In genomic region chr17:35591219-35591578, GRCm38 (mm10) we compare ENCODE assay signal across 20 mouse cellular contexts. TPM values are rescaled to one million over a fixed set of nuclear protein-coding genes. Genes with fewer than 3 reads are reported as not detected.
DNase-seq lines count a peak whose midpoint lies in the region; ATAC-seq and TF ChIP-seq lines count a peak whose summit lies in the region.
"Had no signal": no experiment of that assay in that cellular context is flagged by ENCODE, and none has a peak within 500 bp of the region (broad histone marks: within the 10 kb centered on the region; RNA-seq: fewer than 3 reads in every experiment).

No protein-coding gene starts in this region.

- peak overlapping the region; percentile 62 for H3K27ac ChIP-seq in forebrain, postnatal 0 days (ENCODE audit: low read depth, low read length)
- no peak overlapping the region for H3K27ac ChIP-seq in forebrain, embryonic 12.5 days
- 0 out of 2 replicates have a peak overlapping the region, but pooled peaks have one; percentile 52 for H3K27ac ChIP-seq in midbrain, embryonic 14.5 days (replicated peaks; ENCODE audit: low read depth, low read length)
- no peak overlapping the region for H3K27ac ChIP-seq in midbrain, embryonic 11.5 days (ENCODE audit: low read depth, low read length)
- H3K27ac ChIP-seq in hindbrain, postnatal 0 days: peak overlapping the region; percentile 77
- peak overlapping the region; percentile 56 for H3K27ac ChIP-seq in neural tube, embryonic 15.5 days (replicated peaks)
- H3K27ac ChIP-seq: heart, embryonic 10.5 days had no signal

- no peaks in the 10 kb centered on the region for H3K36me3 ChIP-seq in forebrain, postnatal 0 days (ENCODE audit: insufficient read depth)
- no peaks in the 10 kb centered on the region for H3K36me3 ChIP-seq in forebrain, embryonic 12.5 days (replicated peaks)
- H3K36me3 ChIP-seq in midbrain, embryonic 14.5 days (ENCODE audit: control insufficient read depth, insufficient read depth, low read length): no peaks in the 10 kb centered on the region
- no peaks in the 10 kb centered on the region for H3K36me3 ChIP-seq in midbrain, embryonic 11.5 days (ENCODE audit: control insufficient read depth, insufficient read depth, low read length)
- no peaks in the 10 kb centered on the region for H3K36me3 ChIP-seq in hindbrain, postnatal 0 days (ENCODE audit: insufficient read depth, low read length)
- no peaks in the 10 kb centered on the region for H3K36me3 ChIP-seq in neural tube, embryonic 15.5 days
- H3K36me3 ChIP-seq: heart, embryonic 10.5 days; stomach, embryonic 15.5 days had no signal

- DNase-seq in forebrain, postnatal 0 days: no peak
- DNase-seq in midbrain, embryonic 14.5 days: no peak
- DNase-seq in midbrain, embryonic 11.5 days (ENCODE audit: low spot score, missing footprints): no peak
- peak; percentile 66 for DNase-seq in hindbrain, postnatal 0 days (ENCODE audit: low spot score)
- no peak for DNase-seq in embryo, embryonic 11 days
- DNase-seq in left cerebral cortex, adult 11 months (ENCODE audit: low spot score): no peak

- no peak overlapping the region for H3K9ac ChIP-seq in forebrain, postnatal 0 days
- no peak overlapping the region for H3K9ac ChIP-seq in forebrain, embryonic 12.5 days
- H3K9ac ChIP-seq in midbrain, embryonic 14.5 days (replicated peaks; ENCODE audit: low read length): no peak overlapping the region
- no peak overlapping the region for H3K9ac ChIP-seq in midbrain, embryonic 11.5 days (ENCODE audit: low read length)
- H3K9ac ChIP-seq in hindbrain, postnatal 0 days (replicated peaks; ENCODE audit: low read length): no peak overlapping the region
- no peak overlapping the region for H3K9ac ChIP-seq in neural tube, embryonic 15.5 days (replicated peaks)
- H3K9ac ChIP-seq: lung, embryonic 14.5 days; stomach, embryonic 15.5 days had no signal

- H3K4me3 ChIP-seq in forebrain, postnatal 0 days (ENCODE audit: low read depth, low read length): no peak overlapping the region
- H3K4me3 ChIP-seq in forebrain, embryonic 12.5 days (replicated peaks): no peak overlapping the region
- no peak overlapping the region for H3K4me3 ChIP-seq in midbrain, embryonic 14.5 days (replicated peaks; ENCODE audit: low read depth, low read length)
- no peak overlapping the region for H3K4me3 ChIP-seq in midbrain, embryonic 11.5 days (ENCODE audit: low read depth, low read length)
- no peak overlapping the region for H3K4me3 ChIP-seq in hindbrain, postnatal 0 days (ENCODE audit: low read length)
- no peak overlapping the region for H3K4me3 ChIP-seq in neural tube, embryonic 15.5 days (replicated peaks)
- H3K4me3 ChIP-seq: heart, embryonic 10.5 days; stomach, embryonic 15.5 days had no signal

- H3K27me3 ChIP-seq in forebrain, postnatal 0 days (ENCODE audit: insufficient read depth, low read length): no peaks in the 10 kb centered on the region; the same call in 1 of the 2 replicates
- H3K27me3 ChIP-seq in forebrain, embryonic 12.5 days: 0 out of 2 replicates have a peak, but pooled peaks cover under 1% of the 10 kb centered on the region
- no peaks in the 10 kb centered on the region for H3K27me3 ChIP-seq in midbrain, embryonic 14.5 days (ENCODE audit: control insufficient read depth, insufficient read depth, low read length)
- H3K27me3 ChIP-seq in midbrain, embryonic 11.5 days (ENCODE audit: control insufficient read depth, insufficient read depth, low read length): no peaks in the 10 kb centered on the region
- H3K27me3 ChIP-seq in hindbrain, postnatal 0 days (ENCODE audit: insufficient read depth, low read length): no peaks in the 10 kb centered on the region
- no peaks in the 10 kb centered on the region for H3K27me3 ChIP-seq in neural tube, embryonic 15.5 days (replicated peaks)
- H3K27me3 ChIP-seq: stomach, embryonic 15.5 days had no signal

- no peaks in the 10 kb centered on the region for H3K4me1 ChIP-seq in forebrain, postnatal 0 days (ENCODE audit: insufficient read depth)
- H3K4me1 ChIP-seq in forebrain, embryonic 12.5 days: peaks cover 4% of the 10 kb centered on the region; the same call in 1 of the 2 replicates
- no peaks in the 10 kb centered on the region for H3K4me1 ChIP-seq in midbrain, embryonic 14.5 days (ENCODE audit: control insufficient read depth, insufficient read depth, low read length)
- peaks cover 4% of the 10 kb centered on the region; the same call in 1 of the 2 replicates for H3K4me1 ChIP-seq in midbrain, embryonic 11.5 days (ENCODE audit: control insufficient read depth, insufficient read depth, low read length)
- H3K4me1 ChIP-seq in hindbrain, postnatal 0 days (ENCODE audit: insufficient read depth, low read length): no peaks in the 10 kb centered on the region
- H3K4me1 ChIP-seq in neural tube, embryonic 15.5 days: peaks cover 7% of the 10 kb centered on the region; the same call in 1 of the 2 replicates
- H3K4me1 ChIP-seq: heart, embryonic 10.5 days; stomach, embryonic 15.5 days had no signal

- no peak for ATAC-seq in forebrain, postnatal 0 days
- ATAC-seq in forebrain, embryonic 12.5 days (ENCODE audit: low FRiP score): no peak
- 0 out of 2 replicates have a peak, but pooled peaks have one; percentile 6 for ATAC-seq in midbrain, embryonic 14.5 days (ENCODE audit: low FRiP score, low TSS enrichment)
- ATAC-seq in midbrain, embryonic 11.5 days (ENCODE audit: low FRiP score): no peak
- peak; percentile 89 for ATAC-seq in hindbrain, postnatal 0 days
- peak; percentile 63 for ATAC-seq in neural tube, embryonic 15.5 days (ENCODE audit: low FRiP score)

- peak overlapping the region; percentile 15; the same call in 1 of the 2 replicates for H3K4me2 ChIP-seq in forebrain, postnatal 0 days (ENCODE audit: low read depth)
- no peak overlapping the region for H3K4me2 ChIP-seq in forebrain, embryonic 12.5 days
- H3K4me2 ChIP-seq in midbrain, embryonic 14.5 days (ENCODE audit: low read length): no peak overlapping the region
- no peak overlapping the region for H3K4me2 ChIP-seq in midbrain, embryonic 11.5 days
- H3K4me2 ChIP-seq in hindbrain, postnatal 0 days (ENCODE audit: low read depth, low read length): 0 out of 2 replicates have a peak overlapping the region, but pooled peaks have one; percentile 13
- H3K4me2 ChIP-seq in neural tube, embryonic 15.5 days: peak overlapping the region; percentile 34
- H3K4me2 ChIP-seq: liver, embryonic 11.5 days; lung, embryonic 14.5 days had no signal

- H3K9me3 ChIP-seq in forebrain, postnatal 0 days (ENCODE audit: low read length): no peaks in the 10 kb centered on the region
- 0 out of 2 replicates have a peak, but pooled peaks cover 4% of the 10 kb centered on the region for H3K9me3 ChIP-seq in forebrain, embryonic 12.5 days
- no peaks in the 10 kb centered on the region for H3K9me3 ChIP-seq in midbrain, embryonic 14.5 days (ENCODE audit: control insufficient read depth, low read length)
- H3K9me3 ChIP-seq in midbrain, embryonic 11.5 days (ENCODE audit: control insufficient read depth, low read length): no peaks in the 10 kb centered on the region
- H3K9me3 ChIP-seq in hindbrain, postnatal 0 days (ENCODE audit: low read length): no peaks in the 10 kb centered on the region
- H3K9me3 ChIP-seq in neural tube, embryonic 15.5 days (replicated peaks): no peaks in the 10 kb centered on the region
- H3K9me3 ChIP-seq: heart, embryonic 10.5 days; stomach, embryonic 15.5 days had no signal

- no peak for TF ChIP-seq CTCF in forebrain, postnatal 0 days (IDR thresholded peaks at IDR 0.05; ENCODE audit: low read depth)
- TF ChIP-seq CTCF in hindbrain, postnatal 0 days (IDR thresholded peaks at IDR 0.05; ENCODE audit: low read depth): no peak

- 56% methylated on average over 7 of the region's 7 CpGs for WGBS in forebrain, postnatal 0 days
- 83% methylated on average over 7 of the region's 7 CpGs for WGBS in forebrain, embryonic 12.5 days
- 69% methylated on average over 7 of the region's 7 CpGs for WGBS in midbrain, embryonic 14.5 days
- 92% methylated on average over 7 of the region's 7 CpGs for WGBS in midbrain, embryonic 11.5 days
- WGBS in hindbrain, postnatal 0 days: 28% methylated on average over 7 of the region's 7 CpGs
- 51% methylated on average over 7 of the region's 7 CpGs for WGBS in neural tube, embryonic 15.5 days

RNA-seq across cellular contexts. Expression of gene Sfta2, which starts 10.2 kb away (rescaled TPM):
- not detected in 2 replicates for total RNA-seq in forebrain, postnatal 0 days (2014; rRNA removed)
- polyA plus RNA-seq in forebrain, postnatal 0 days (2015; fragmentation: Nextera tagmentation; extraction: Ambion mirVana): not detected in 2 replicates
- polyA plus RNA-seq in forebrain, embryonic 12.5 days (2016; fragmentation: Nextera tagmentation; extraction: Ambion mirVana): not detected in 2 replicates
- not detected in 2 replicates for polyA plus RNA-seq in midbrain, embryonic 14.5 days (2014; fragmentation: Nextera tagmentation; extraction: Ambion mirVana)
- not detected in 2 replicates for polyA plus RNA-seq in midbrain, embryonic 11.5 days (2014; fragmentation: Nextera tagmentation; extraction: Ambion mirVana)
- not detected in 2 replicates for total RNA-seq in hindbrain, postnatal 0 days (2014; rRNA removed)
- not detected in 2 replicates for polyA plus RNA-seq in hindbrain, postnatal 0 days (2015; fragmentation: Nextera tagmentation; extraction: Ambion mirVana)
- polyA plus RNA-seq in neural tube, embryonic 15.5 days (2015; fragmentation: Nextera tagmentation; extraction: Ambion mirVana): 0.40 TPM in 1 of 2 replicates, not detected in the other
- total RNA-seq: adrenal gland, adult 2 months; common myeloid progenitor, adult 5-6 weeks; gastrocnemius, postnatal 14 days; heart, postnatal 14 days; left cerebral cortex, postnatal 36 days had no signal
- polyA plus RNA-seq: adrenal gland, adult 2 months; forebrain, embryonic 11.5 days; heart, embryonic 10.5 days; small intestine, adult 2 months had no signal

RNA-seq across cellular contexts. Expression of gene 2300002M23Rik, which starts 23.9 kb away (rescaled TPM):
- not detected in 2 replicates for total RNA-seq in forebrain, postnatal 0 days (2014; rRNA removed)
- polyA plus RNA-seq in forebrain, postnatal 0 days (2015; fragmentation: Nextera tagmentation; extraction: Ambion mirVana): not detected in 2 replicates
- not detected in 2 replicates for polyA plus RNA-seq in forebrain, embryonic 12.5 days (2016; fragmentation: Nextera tagmentation; extraction: Ambion mirVana)
- polyA plus RNA-seq in midbrain, embryonic 14.5 days (2014; fragmentation: Nextera tagmentation; extraction: Ambion mirVana): not detected in 2 replicates
- not detected in 2 replicates for polyA plus RNA-seq in midbrain, embryonic 11.5 days (2014; fragmentation: Nextera tagmentation; extraction: Ambion mirVana)
- not detected in 2 replicates for total RNA-seq in hindbrain, postnatal 0 days (2014; rRNA removed)
- 0.11 and 0.28 TPM in 2 replicates for polyA plus RNA-seq in hindbrain, postnatal 0 days (2015; fragmentation: Nextera tagmentation; extraction: Ambion mirVana)
- polyA plus RNA-seq in neural tube, embryonic 15.5 days (2015; fragmentation: Nextera tagmentation; extraction: Ambion mirVana): not detected in 2 replicates
- total RNA-seq: adrenal gland, adult 2 months; common myeloid progenitor, adult 5-6 weeks; gastrocnemius, postnatal 14 days; heart, postnatal 14 days; left cerebral cortex, postnatal 36 days had no signal
- polyA plus RNA-seq: adrenal gland, adult 2 months; brain, embryonic 14.5 days; forebrain, embryonic 11.5 days; heart, embryonic 10.5 days; liver, embryonic 11.5 days; lung, embryonic 14.5 days; small intestine, adult 2 months had no signal

RNA-seq across cellular contexts. Expression of gene Gm9573, which starts 35.2 kb away (rescaled TPM):
- total RNA-seq in forebrain, postnatal 0 days (2014; rRNA removed): not detected in 2 replicates
- not detected in 2 replicates for polyA plus RNA-seq in forebrain, postnatal 0 days (2015; fragmentation: Nextera tagmentation; extraction: Ambion mirVana)
- polyA plus RNA-seq in forebrain, embryonic 12.5 days (2016; fragmentation: Nextera tagmentation; extraction: Ambion mirVana): not detected in 2 replicates
- not detected in 2 replicates for polyA plus RNA-seq in midbrain, embryonic 14.5 days (2014; fragmentation: Nextera tagmentation; extraction: Ambion mirVana)
- not detected in 2 replicates for polyA plus RNA-seq in midbrain, embryonic 11.5 days (2014; fragmentation: Nextera tagmentation; extraction: Ambion mirVana)
- not detected in 2 replicates for total RNA-seq in hindbrain, postnatal 0 days (2014; rRNA removed)
- polyA plus RNA-seq in hindbrain, postnatal 0 days (2015; fragmentation: Nextera tagmentation; extraction: Ambion mirVana): not detected in 2 replicates
- not detected in 2 replicates for polyA plus RNA-seq in neural tube, embryonic 15.5 days (2015; fragmentation: Nextera tagmentation; extraction: Ambion mirVana)
- total RNA-seq: adrenal gland, adult 2 months; common myeloid progenitor, adult 5-6 weeks; gastrocnemius, postnatal 14 days; heart, postnatal 14 days; left cerebral cortex, postnatal 36 days had no signal
- polyA plus RNA-seq: adrenal gland, adult 2 months; brain, embryonic 14.5 days; forebrain, embryonic 11.5 days; heart, embryonic 10.5 days; liver, embryonic 11.5 days; lung, embryonic 14.5 days; small intestine, adult 2 months had no signal

RNA-seq across cellular contexts. Expression of gene Cdsn, which starts 39.3 kb away (rescaled TPM):
- total RNA-seq in forebrain, postnatal 0 days (2014; rRNA removed): 0.43 TPM in 1 of 2 replicates, not detected in the other
- 0.18 and 0.20 TPM in 2 replicates for polyA plus RNA-seq in forebrain, postnatal 0 days (2015; fragmentation: Nextera tagmentation; extraction: Ambion mirVana)
- polyA plus RNA-seq in forebrain, embryonic 12.5 days (2016; fragmentation: Nextera tagmentation; extraction: Ambion mirVana): not detected in 2 replicates
- polyA plus RNA-seq in midbrain, embryonic 14.5 days (2014; fragmentation: Nextera tagmentation; extraction: Ambion mirVana): 0.11 TPM in 1 of 2 replicates, not detected in the other
- polyA plus RNA-seq in midbrain, embryonic 11.5 days (2014; fragmentation: Nextera tagmentation; extraction: Ambion mirVana): 0.08 TPM in 1 of 2 replicates, not detected in the other
- total RNA-seq in hindbrain, postnatal 0 days (2014; rRNA removed): 0.36 TPM in 1 of 2 replicates, not detected in the other
- polyA plus RNA-seq in hindbrain, postnatal 0 days (2015; fragmentation: Nextera tagmentation; extraction: Ambion mirVana): 0.25 and 0.29 TPM in 2 replicates
- polyA plus RNA-seq in neural tube, embryonic 15.5 days (2015; fragmentation: Nextera tagmentation; extraction: Ambion mirVana): 0.08 TPM in 1 of 2 replicates, not detected in the other
- total RNA-seq: common myeloid progenitor, adult 5-6 weeks had no signal
- polyA plus RNA-seq: forebrain, embryonic 11.5 days; liver, embryonic 11.5 days had no signal

RNA-seq across cellular contexts. Expression of gene Mucl3, which starts 52.3 kb away (rescaled TPM):
- total RNA-seq in forebrain, postnatal 0 days (2014; rRNA removed): 0.15 TPM in 1 of 2 replicates, not detected in the other
- polyA plus RNA-seq in forebrain, postnatal 0 days (2015; fragmentation: Nextera tagmentation; extraction: Ambion mirVana): not detected in 2 replicates
- 0.09 TPM in 1 of 2 replicates, not detected in the other for polyA plus RNA-seq in forebrain, embryonic 12.5 days (2016; fragmentation: Nextera tagmentation; extraction: Ambion mirVana)
- not detected in 2 replicates for polyA plus RNA-seq in midbrain, embryonic 14.5 days (2014; fragmentation: Nextera tagmentation; extraction: Ambion mirVana)
- polyA plus RNA-seq in midbrain, embryonic 11.5 days (2014; fragmentation: Nextera tagmentation; extraction: Ambion mirVana): 0.14 TPM in 1 of 2 replicates, not detected in the other
- total RNA-seq in hindbrain, postnatal 0 days (2014; rRNA removed): 0.61 TPM in 1 of 2 replicates, not detected in the other
- 0.10 TPM in 1 of 2 replicates, not detected in the other for polyA plus RNA-seq in hindbrain, postnatal 0 days (2015; fragmentation: Nextera tagmentation; extraction: Ambion mirVana)
- 0.22 TPM in 1 of 2 replicates, not detected in the other for polyA plus RNA-seq in neural tube, embryonic 15.5 days (2015; fragmentation: Nextera tagmentation; extraction: Ambion mirVana)
- total RNA-seq: adrenal gland, adult 2 months; common myeloid progenitor, adult 5-6 weeks; gastrocnemius, postnatal 14 days; heart, postnatal 14 days; left cerebral cortex, postnatal 36 days had no signal
- polyA plus RNA-seq: adrenal gland, adult 2 months had no signal

Comparison
In these comparisons a context has a peak if more than half of its experiments do, and no peak if none do; other contexts are left out.
1. ATAC-seq: peak in midbrain, embryonic 14.5 days (single experiment), hindbrain, postnatal 0 days (single experiment) and neural tube, embryonic 15.5 days (single experiment); none in forebrain, postnatal 0 days (single experiment), forebrain, embryonic 12.5 days (single experiment) and midbrain, embryonic 11.5 days (single experiment).
2. H3K27ac ChIP-seq: peak in forebrain, postnatal 0 days (single experiment), midbrain, embryonic 14.5 days (single experiment), hindbrain, postnatal 0 days (single experiment) and neural tube, embryonic 15.5 days (single experiment); none in forebrain, embryonic 12.5 days (single experiment) and midbrain, embryonic 11.5 days (single experiment).
3. H3K4me2 ChIP-seq: peak in forebrain, postnatal 0 days (single experiment), hindbrain, postnatal 0 days (single experiment) and neural tube, embryonic 15.5 days (single experiment); none in forebrain, embryonic 12.5 days (single experiment), midbrain, embryonic 14.5 days (single experiment) and midbrain, embryonic 11.5 days (single experiment).